Mouse (Mus musculus): ENCODE results near the gene Wdr78.

Wdr78 gene

GRCm38 (mm10) chr4:103013490-103013889 is 100.9 kb downstream of the Wdr78 start:
- DNase-seq (ENCODE audit: low read depth, low spot score) = no peak
- Histone ChIP-seq H3K27me3 (ENCODE audit: control insufficient read depth, insufficient read depth, low read length, poor library complexity, severe bottlenecking) (no peaks in the 10 kb centered on the region), H3K36me3 (ENCODE audit: control insufficient read depth, insufficient read depth, low read length, poor library complexity, severe bottlenecking) (no peaks in the 10 kb centered on the region)

- no peak for DNase-seq (ENCODE audit: low read depth, low spot score)
- Histone ChIP-seq H3K27me3 (ENCODE audit: control insufficient read depth, insufficient read depth, low read length, poor library complexity, severe bottlenecking) (no peaks in the 10 kb centered on the region), H3K36me3 (ENCODE audit: control insufficient read depth, insufficient read depth, low read length, poor library complexity, severe bottlenecking) (no peaks in the 10 kb centered on the region)
These were observed 102.5 kb downstream of the Wdr78 start for GRCm38 (mm10) chr4:103011823-103012222.

- no peak for DNase-seq (ENCODE audit: low read depth, low spot score)
- Histone ChIP-seq H3K27me3 (ENCODE audit: control insufficient read depth, insufficient read depth, low read length, poor library complexity, severe bottlenecking) (no peaks in the 10 kb centered on the region), H3K36me3 (ENCODE audit: control insufficient read depth, insufficient read depth, low read length, poor library complexity, severe bottlenecking) (no peaks in the 10 kb centered on the region)
These were observed 103.6 kb downstream of the Wdr78 start for GRCm38 (mm10) chr4:103010734-103011133.

- no peaks in the 10 kb centered on the region for H3K27me3 ChIP-seq (ENCODE audit: control insufficient read depth, insufficient read depth, low read length, poor library complexity, severe bottlenecking)
- DNase-seq (ENCODE audit: low read depth, low spot score) = no peak
These were observed 107.4 kb downstream of the Wdr78 start for GRCm38 (mm10) chr4:103006943-103007418.

GRCm38 (mm10) chr4:103006266-103006665 is 108.1 kb downstream of the Wdr78 start:
- Histone ChIP-seq H3K36me3 (ENCODE audit: control insufficient read depth, insufficient read depth, low read length, poor library complexity, severe bottlenecking) (no peaks in the 10 kb centered on the region), H3K27me3 (ENCODE audit: control insufficient read depth, insufficient read depth, low read length, poor library complexity, severe bottlenecking) (no peaks in the 10 kb centered on the region)
- DNase-seq (ENCODE audit: low read depth, low spot score) = no peak

More at GRCm38 (mm10) chr4:103006943-103007418, 107.4 kb downstream of the Wdr78 start:
- H3K36me3 ChIP-seq (ENCODE audit: control insufficient read depth, insufficient read depth, low read length, poor library complexity, severe bottlenecking) = no peaks in the 10 kb centered on the region

- H3K27me3 ChIP-seq (ENCODE audit: control insufficient read depth, insufficient read depth, low read length, poor library complexity, severe bottlenecking) = no peaks in the 10 kb centered on the region
- no peak for DNase-seq (ENCODE audit: low read depth, low spot score)
- no peaks in the 10 kb centered on the region for H3K36me3 ChIP-seq (ENCODE audit: control insufficient read depth, insufficient read depth, low read length, poor library complexity, severe bottlenecking)
These were observed 109.0 kb downstream of the Wdr78 start for GRCm38 (mm10) chr4:103005190-103005945.

- Histone ChIP-seq H3K36me3 (ENCODE audit: control insufficient read depth, insufficient read depth, low read length, poor library complexity, severe bottlenecking) (no peaks in the 10 kb centered on the region), H3K27me3 (ENCODE audit: control insufficient read depth, insufficient read depth, low read length, poor library complexity, severe bottlenecking) (no peaks in the 10 kb centered on the region)
These were observed 109.7 kb downstream of the Wdr78 start for GRCm38 (mm10) chr4:103004681-103005080.

GRCm38 (mm10) chr4:102991685-102992084 is 122.7 kb downstream of the Wdr78 start:
- no peaks in the 10 kb centered on the region for H3K36me3 ChIP-seq (ENCODE audit: control insufficient read depth, insufficient read depth, low read length, poor library complexity, severe bottlenecking)
- H3K27me3 ChIP-seq (ENCODE audit: control insufficient read depth, insufficient read depth, low read length, poor library complexity, severe bottlenecking) = no peaks in the 10 kb centered on the region; the same call in 1 of the 2 replicates
- DNase-seq (ENCODE audit: low read depth, low spot score) = no peak

More at GRCm38 (mm10) chr4:103004681-103005080, 109.7 kb downstream of the Wdr78 start:
- no peak for DNase-seq (ENCODE audit: low read depth, low spot score)

GRCm38 (mm10) chr4:102990595-102991340 is 123.6 kb downstream of the Wdr78 start:
- no peak for DNase-seq (ENCODE audit: low read depth, low spot score)
- no peaks in the 10 kb centered on the region for H3K36me3 ChIP-seq (ENCODE audit: control insufficient read depth, insufficient read depth, low read length, poor library complexity, severe bottlenecking)
- no peaks in the 10 kb centered on the region; the same call in 1 of the 2 replicates for H3K27me3 ChIP-seq (ENCODE audit: control insufficient read depth, insufficient read depth, low read length, poor library complexity, severe bottlenecking)

GRCm38 (mm10) chr4:102990016-102990415 is 124.3 kb downstream of the Wdr78 start:
- Histone ChIP-seq H3K36me3 (ENCODE audit: control insufficient read depth, insufficient read depth, low read length, poor library complexity, severe bottlenecking) (no peaks in the 10 kb centered on the region), H3K27me3 (ENCODE audit: control insufficient read depth, insufficient read depth, low read length, poor library complexity, severe bottlenecking) (no peaks in the 10 kb centered on the region; the same call in 1 of the 2 replicates)
- no peak for DNase-seq (ENCODE audit: low read depth, low spot score)

- DNase-seq (ENCODE audit: low read depth, low spot score) = no peak
- no peaks in the 10 kb centered on the region for H3K36me3 ChIP-seq (ENCODE audit: control insufficient read depth, insufficient read depth, low read length, poor library complexity, severe bottlenecking)
- no peaks in the 10 kb centered on the region; the same call in 1 of the 2 replicates for H3K27me3 ChIP-seq (ENCODE audit: control insufficient read depth, insufficient read depth, low read length, poor library complexity, severe bottlenecking)
These were observed 125.0 kb downstream of the Wdr78 start for GRCm38 (mm10) chr4:102989391-102989790.

GRCm38 (mm10) chr4:102988526-102988925 is 125.8 kb downstream of the Wdr78 start:
- no peaks in the 10 kb centered on the region; the same call in 1 of the 2 replicates for H3K27me3 ChIP-seq (ENCODE audit: control insufficient read depth, insufficient read depth, low read length, poor library complexity, severe bottlenecking)
- DNase-seq (ENCODE audit: low read depth, low spot score) = no peak
- H3K36me3 ChIP-seq (ENCODE audit: control insufficient read depth, insufficient read depth, low read length, poor library complexity, severe bottlenecking) = no peaks in the 10 kb centered on the region
